Mouse (Mus musculus) monocyte, adult 5-6 weeks (primary cell): Measurements from ENCODE around the gene Piezo1. TPM values are rescaled to one million over a fixed set of nuclear protein-coding genes. Genes with fewer than 3 reads are reported as not detected.
A peak's percentile ranks its signal among the peaks of the same experiment; 100 is the strongest.

Experiments
- ATAC-seq: fragments of 153-309, 156-312 bp; replicated peaks from 2 replicates; pipeline ENCODE4 v1.8.0; 2017; ENCODE audit warnings: mild to moderate bottlenecking; ENCODE audit not compliant: low TSS enrichment, insufficient number of reproducible peaks, severe bottlenecking, poor library complexity, low FRiP score
- total RNA-seq: library from RNA; stranded (forward); fragments of 200-1000, 200-491, 200-594 nt; gene quantifications from 3 replicates; pipeline ENCODE4 v1.2.3, GENCODE M21; 2017

The Piezo1 gene
- 31.7 to 76.2 TPM (median 45.9 TPM) in 3 replicates for total RNA-seq

GRCm38 (mm10) chr8:122551265-122552051 is at the start of gene Piezo1:
Gene Piezo1 (minus strand): TSS chr8:122551329.
- ATAC-seq: peak; percentile 61

- no peak for ATAC-seq
Observed at GRCm38 (mm10) chr8:122600666-122601065, 49.5 kb upstream of the Piezo1 start.

DNA sequence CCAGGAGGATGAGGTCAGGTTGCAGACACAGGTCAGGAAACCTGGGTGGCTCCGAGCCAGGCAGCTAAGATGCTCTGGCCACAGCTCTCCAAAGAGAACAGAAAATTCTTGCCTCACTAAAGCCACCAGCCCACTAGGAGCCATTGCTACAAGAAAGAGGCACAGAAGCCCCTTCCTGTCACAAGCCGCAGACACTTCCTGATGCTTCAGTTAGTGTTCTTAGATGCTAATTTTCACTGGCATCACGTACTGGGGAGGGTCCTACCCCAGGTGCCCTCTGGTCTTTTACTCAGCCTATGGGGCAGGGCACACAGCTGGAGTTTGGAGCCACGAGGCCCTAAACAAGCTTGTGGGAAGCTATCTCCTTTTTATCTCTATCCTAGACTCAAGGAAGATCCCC is 44.9 kb upstream of the Piezo1 start:
- ATAC-seq: no peak

GRCm38 (mm10) chr8:122593783-122594507 is 42.8 kb upstream of the Piezo1 start:
- ATAC-seq: no peak

DNA sequence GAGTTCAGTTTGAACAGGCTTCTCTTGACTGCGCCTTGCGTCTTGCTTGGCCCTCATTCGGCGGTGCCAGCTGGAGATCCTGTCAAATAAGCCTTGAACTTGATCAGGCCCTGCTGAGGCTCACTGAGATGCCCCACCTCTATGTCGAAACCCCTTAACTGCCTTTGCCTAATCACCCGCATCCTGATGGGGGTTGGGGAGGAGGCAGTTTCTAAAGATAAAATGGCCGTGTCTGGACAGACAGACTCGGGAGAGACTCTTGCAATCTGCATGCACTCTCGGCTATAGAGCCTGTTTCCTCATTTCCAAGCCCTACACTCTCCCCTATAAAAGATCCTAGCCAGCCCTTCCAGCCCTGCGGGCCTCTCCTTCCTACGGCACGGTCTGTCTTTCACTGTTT is 42.1 kb upstream of the Piezo1 start:
- peak; percentile 57 for ATAC-seq

- ATAC-seq: no peak
Observed at GRCm38 (mm10) chr8:122586749-122587148, 35.6 kb upstream of the Piezo1 start.

- ATAC-seq: no peak
Observed at GRCm38 (mm10) chr8:122586171-122586570, 35.0 kb upstream of the Piezo1 start.

- peak; percentile 45 for ATAC-seq
Observed at GRCm38 (mm10) chr8:122585411-122585891, 34.3 kb upstream of the Piezo1 start.

GRCm38 (mm10) chr8:122584981-122585380 is 33.9 kb upstream of the Piezo1 start:
- no peak for ATAC-seq

DNA sequence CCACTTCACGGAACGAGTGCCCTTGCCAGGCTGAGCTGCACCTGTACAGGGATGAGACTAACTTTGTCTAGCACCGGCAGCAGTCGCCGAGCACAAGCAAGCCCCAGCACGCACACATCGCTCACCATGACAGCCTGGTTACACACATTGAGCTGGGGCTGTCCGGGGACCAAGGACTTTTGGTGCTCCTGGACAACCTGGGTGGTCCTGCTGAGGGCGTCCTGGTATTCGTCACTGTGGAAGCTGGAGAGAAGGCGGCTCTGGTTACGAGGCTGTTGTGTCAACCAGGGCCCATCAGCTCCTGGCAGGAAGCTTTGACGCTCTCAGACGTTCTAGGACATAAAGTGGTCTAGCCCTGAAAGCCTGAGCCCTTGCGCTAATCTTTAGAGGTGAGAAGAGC is 29.8 kb upstream of the Piezo1 start:
- no peak for ATAC-seq

GRCm38 (mm10) chr8:122579196-122579595 is 28.1 kb upstream of the Piezo1 start:
- no peak for ATAC-seq

DNA sequence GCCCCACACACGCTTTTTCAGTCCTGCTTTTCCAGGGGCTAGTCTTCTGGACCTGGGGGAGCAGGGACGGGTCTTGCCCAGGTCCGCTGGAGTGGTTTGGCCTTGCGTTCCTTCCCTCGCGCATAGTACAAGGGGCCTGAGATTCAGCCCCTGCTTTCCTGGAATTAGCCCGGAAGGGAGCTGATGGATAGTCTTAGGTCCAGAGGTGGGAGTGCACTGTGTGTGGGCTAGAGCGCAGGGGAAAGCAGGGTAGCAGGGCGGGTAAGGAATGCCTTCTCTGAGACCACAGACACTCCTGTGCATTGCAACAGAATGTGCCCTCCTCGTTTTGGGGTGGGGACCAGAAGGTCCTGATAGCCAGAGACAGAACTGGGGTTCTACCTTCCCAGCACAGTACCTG is 26.0 kb upstream of the Piezo1 start:
- ATAC-seq: no peak

- ATAC-seq: peak; percentile 82
Observed at GRCm38 (mm10) chr8:122576648-122577022, 25.5 kb upstream of the Piezo1 start, which contains the start of gene Aprt. Gene Aprt (minus strand): TSS chr8:122576909.

- 0 out of 2 replicates have a peak, but pooled peaks have one; percentile 9 for ATAC-seq
Observed at GRCm38 (mm10) chr8:122575735-122576647, 24.9 kb upstream of the Piezo1 start.

GRCm38 (mm10) chr8:122575286-122575685 is 24.2 kb upstream of the Piezo1 start:
- ATAC-seq: no peak

GRCm38 (mm10) chr8:122574667-122575251 is 23.6 kb upstream of the Piezo1 start:
- ATAC-seq: no peak

DNA sequence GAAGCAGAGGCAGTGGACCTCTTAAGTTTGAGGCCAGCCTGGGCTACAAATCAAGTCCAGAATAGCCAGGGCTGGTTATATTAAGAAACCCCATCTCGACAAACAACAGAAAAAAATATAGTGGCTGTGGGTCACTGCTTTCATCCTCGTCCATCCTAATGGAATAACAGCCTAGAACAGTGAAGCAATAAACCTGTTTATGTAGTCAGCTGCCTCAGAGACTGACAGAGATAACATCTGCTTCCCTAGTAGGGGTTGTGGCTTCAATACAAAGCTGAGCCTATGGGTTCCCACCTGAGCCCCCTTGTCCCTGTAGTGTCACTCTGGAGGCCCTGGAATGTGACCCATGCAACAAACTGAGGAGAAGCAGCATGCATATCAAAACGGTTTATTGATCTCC is 23.1 kb upstream of the Piezo1 start:
- no peak for ATAC-seq

GRCm38 (mm10) chr8:122573577-122573976 is 22.4 kb upstream of the Piezo1 start:
- ATAC-seq: no peak
